Mouse (Mus musculus): Measurements from ENCODE around the gene Tmem189. TPM values are rescaled to one million over a fixed set of nuclear protein-coding genes. Genes with fewer than 3 reads are reported as not detected.
"Not testable (repeated sequence)": the region's sequence is repeated elsewhere in the genome, so short reads cannot be mapped to it uniquely, and the experiment has no call there.

Tmem189 gene
- polyA plus RNA-seq, 1 experiment from 2014 or later = 37.1 TPM

- H3K4me3 ChIP-seq (ENCODE audit: low read length) = no peak overlapping the region
- 84% methylated on average over 7 of the region's 7 CpGs for WGBS
- no peak overlapping the region for H3K27ac ChIP-seq (ENCODE audit: low read depth, low read length)
- H3K36me3 ChIP-seq (ENCODE audit: control insufficient read depth, insufficient read depth, low read length) = peaks cover 3% of the 10 kb centered on the region; the same call in 1 of the 2 replicates
- no peak for ATAC-seq
- no peaks in the 10 kb centered on the region for H3K4me1 ChIP-seq (ENCODE audit: control insufficient read depth, insufficient read depth, low read depth, low read length)
- H3K9ac ChIP-seq (ENCODE audit: low read depth, low read length) = no peak overlapping the region
- H3K27me3 ChIP-seq (replicated peaks; ENCODE audit: control insufficient read depth, insufficient read depth, low read length) = no peaks in the 10 kb centered on the region
- no peaks in the 10 kb centered on the region for H3K9me3 ChIP-seq (ENCODE audit: control insufficient read depth, low read length)
- H3K4me2 ChIP-seq (ENCODE audit: low read length) = no peak overlapping the region
Observed at GRCm38 (mm10) chr2:167652694-167653093, 36.9 kb downstream of the Tmem189 start.

- H3K27ac ChIP-seq (ENCODE audit: low read depth, low read length) = no peak overlapping the region
Observed at GRCm38 (mm10) chr2:167651622-167652021, 38.0 kb downstream of the Tmem189 start.

DNA sequence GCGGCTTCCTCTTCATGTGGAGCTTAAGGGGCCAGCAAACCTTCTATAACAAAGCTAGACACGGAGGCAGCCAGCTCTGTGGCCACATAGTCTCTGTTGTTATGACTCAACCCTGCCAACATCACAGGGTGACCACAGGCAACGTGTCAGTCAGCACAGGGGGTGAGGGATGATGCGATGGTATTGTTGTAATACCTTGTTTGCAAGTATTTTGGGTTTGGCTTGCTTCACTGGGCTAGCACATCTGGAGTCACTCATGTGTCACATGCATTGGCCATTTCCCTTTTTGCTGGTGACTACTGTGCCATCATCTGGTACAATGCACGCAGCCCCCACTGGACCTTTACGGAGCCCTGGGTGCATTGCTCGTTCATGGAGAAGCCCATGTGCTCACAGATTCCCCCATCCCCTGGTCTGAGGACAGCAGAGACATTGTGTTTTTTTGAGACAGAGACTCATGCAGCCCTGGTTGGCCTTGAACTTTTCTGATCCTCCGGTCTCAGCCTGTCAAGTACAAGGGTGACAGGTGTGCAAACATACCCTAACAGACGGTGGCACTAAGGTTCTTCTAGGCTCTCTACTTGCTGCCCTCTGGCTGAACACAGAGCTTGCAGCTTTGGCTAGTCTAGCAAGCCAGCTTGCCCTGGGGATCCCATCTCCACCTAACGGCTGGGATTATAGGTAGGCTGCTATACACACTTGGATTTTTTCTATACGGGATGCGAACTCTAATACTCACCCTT lies 40.2 kb downstream of the Tmem189 start:
- Histone ChIP-seq H3K36me3 (ENCODE audit: control insufficient read depth, insufficient read depth, low read length) (peaks cover 6% of the 10 kb centered on the region; the same call in 1 of the 2 replicates), H3K4me3 (ENCODE audit: low read length) (no peak overlapping the region), H3K4me1 (ENCODE audit: control insufficient read depth, insufficient read depth, low read depth, low read length) (no peaks in the 10 kb centered on the region), H3K4me2 (ENCODE audit: low read length) (no peak overlapping the region), H3K9ac (ENCODE audit: low read depth, low read length) (no peak overlapping the region), H3K9me3 (ENCODE audit: control insufficient read depth, low read length) (no peaks in the 10 kb centered on the region), H3K27me3 (replicated peaks; ENCODE audit: control insufficient read depth, insufficient read depth, low read length) (no peaks in the 10 kb centered on the region), H3K27ac (ENCODE audit: low read depth, low read length) (no peak overlapping the region)
- WGBS = 90% methylated on average over 12 of the region's 12 CpGs
- ATAC-seq = no peak

More at GRCm38 (mm10) chr2:167651622-167652021, 38.0 kb downstream of the Tmem189 start:
- Histone ChIP-seq H3K4me1 (ENCODE audit: control insufficient read depth, insufficient read depth, low read depth, low read length) (no peaks in the 10 kb centered on the region), H3K4me2 (ENCODE audit: low read length) (no peak overlapping the region), H3K9me3 (ENCODE audit: control insufficient read depth, low read length) (no peaks in the 10 kb centered on the region), H3K36me3 (ENCODE audit: control insufficient read depth, insufficient read depth, low read length) (peaks cover 3% of the 10 kb centered on the region; the same call in 1 of the 2 replicates), H3K27me3 (replicated peaks; ENCODE audit: control insufficient read depth, insufficient read depth, low read length) (no peaks in the 10 kb centered on the region), H3K9ac (ENCODE audit: low read depth, low read length) (no peak overlapping the region), H3K4me3 (ENCODE audit: low read length) (no peak overlapping the region)
- 87% methylated on average over 9 of the region's 9 CpGs for WGBS
- ATAC-seq = no peak

GRCm38 (mm10) chr2:167646411-167646810 lies 43.2 kb downstream of the Tmem189 start:
- H3K4me2 ChIP-seq (ENCODE audit: low read length) = no peak overlapping the region
- H3K27ac ChIP-seq (ENCODE audit: low read depth, low read length) = no peak overlapping the region
- no peaks in the 10 kb centered on the region for H3K9me3 ChIP-seq (ENCODE audit: control insufficient read depth, low read length)
- ATAC-seq = no peak
- no peaks in the 10 kb centered on the region for H3K4me1 ChIP-seq (ENCODE audit: control insufficient read depth, insufficient read depth, low read depth, low read length)
- H3K9ac ChIP-seq (ENCODE audit: low read depth, low read length) = no peak overlapping the region
- no peaks in the 10 kb centered on the region for H3K27me3 ChIP-seq (replicated peaks; ENCODE audit: control insufficient read depth, insufficient read depth, low read length)
- peaks cover 5% of the 10 kb centered on the region; the same call in 1 of the 2 replicates for H3K36me3 ChIP-seq (ENCODE audit: control insufficient read depth, insufficient read depth, low read length)
- no peak overlapping the region for H3K4me3 ChIP-seq (ENCODE audit: low read length)
- WGBS = 61% methylated on average over 4 of the region's 4 CpGs

DNA sequence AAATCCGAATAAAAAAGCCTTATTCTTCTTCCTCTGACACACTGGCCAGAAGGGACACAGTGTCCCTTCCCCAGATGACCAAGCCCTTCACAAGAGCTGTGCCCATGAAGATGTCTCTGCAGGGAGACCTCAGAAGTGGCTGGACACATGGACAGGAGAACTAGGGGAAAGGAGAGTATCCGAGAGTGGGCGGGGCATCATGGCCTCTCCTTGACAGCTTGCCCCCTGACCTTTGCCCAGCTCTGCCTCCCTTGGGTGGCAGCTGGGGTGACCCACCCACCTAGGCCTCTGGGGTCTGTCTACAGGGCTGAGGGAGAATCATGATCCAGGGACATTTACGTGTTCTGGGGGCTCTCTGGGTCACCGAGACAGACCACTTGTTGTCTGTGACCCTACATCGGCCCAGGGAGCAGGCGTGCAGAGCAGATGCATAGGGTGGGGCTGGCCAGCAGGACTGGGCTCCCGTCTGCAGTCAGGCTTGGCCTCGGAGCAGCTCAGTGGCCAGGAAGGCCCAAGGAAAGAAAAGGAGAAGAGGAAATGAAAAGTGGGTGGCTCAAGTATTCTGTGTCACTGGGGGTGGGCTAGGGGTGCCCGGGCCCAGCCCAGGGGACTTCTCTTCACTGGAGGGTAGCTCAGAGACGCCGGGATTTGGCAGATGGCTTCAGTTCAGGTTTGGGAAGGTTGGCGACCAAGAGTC lies 46.1 kb downstream of the Tmem189 start:
- WGBS = 84% methylated on average over 13 of the region's 13 CpGs
- H3K27me3 ChIP-seq (replicated peaks; ENCODE audit: control insufficient read depth, insufficient read depth, low read length); H3K4me3 ChIP-seq (ENCODE audit: low read length); H3K4me2 ChIP-seq (ENCODE audit: low read length); H3K9ac ChIP-seq (ENCODE audit: low read depth, low read length); H3K27ac ChIP-seq (ENCODE audit: low read depth, low read length); ATAC-seq; H3K9me3 ChIP-seq (ENCODE audit: control insufficient read depth, low read length); H3K36me3 ChIP-seq (ENCODE audit: control insufficient read depth, insufficient read depth, low read length); H3K4me1 ChIP-seq (ENCODE audit: control insufficient read depth, insufficient read depth, low read depth, low read length): not testable (repeated sequence)

GRCm38 (mm10) chr2:167642164-167642563 lies 47.5 kb downstream of the Tmem189 start:
- H3K4me2 ChIP-seq (ENCODE audit: low read length) = no peak overlapping the region
- no peaks in the 10 kb centered on the region for H3K4me1 ChIP-seq (ENCODE audit: control insufficient read depth, insufficient read depth, low read depth, low read length)
- H3K27ac ChIP-seq (ENCODE audit: low read depth, low read length) = no peak overlapping the region
- no peak overlapping the region for H3K9ac ChIP-seq (ENCODE audit: low read depth, low read length)
- ATAC-seq = no peak
- H3K36me3 ChIP-seq (ENCODE audit: control insufficient read depth, insufficient read depth, low read length) = peaks cover 3% of the 10 kb centered on the region; the same call in 1 of the 2 replicates
- H3K9me3 ChIP-seq (ENCODE audit: control insufficient read depth, low read length) = no peaks in the 10 kb centered on the region
- no peaks in the 10 kb centered on the region for H3K27me3 ChIP-seq (replicated peaks; ENCODE audit: control insufficient read depth, insufficient read depth, low read length)
- no peak overlapping the region for H3K4me3 ChIP-seq (ENCODE audit: low read length)
- 88% methylated on average over 6 of the region's 6 CpGs for WGBS

DNA sequence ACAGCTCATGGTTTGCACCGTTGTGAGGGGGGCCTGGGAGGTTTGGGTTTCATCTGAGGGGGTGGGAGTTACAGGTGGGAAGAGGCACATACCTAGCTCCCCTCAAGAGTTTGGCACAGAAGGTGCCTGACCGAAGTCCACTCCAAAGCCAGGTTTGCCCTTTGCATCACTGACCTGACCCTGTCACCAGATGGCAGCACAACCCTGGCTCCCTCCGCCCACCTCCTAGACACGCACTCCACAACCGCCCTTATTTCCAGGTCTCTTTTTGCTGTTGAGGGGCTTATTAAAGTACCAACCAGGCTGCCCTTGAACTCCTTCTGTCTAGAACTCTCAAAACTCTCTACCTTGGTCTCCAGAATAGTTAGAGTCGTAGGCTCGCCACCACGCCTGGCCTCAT lies 48.3 kb downstream of the Tmem189 start:
- H3K4me1 ChIP-seq (ENCODE audit: control insufficient read depth, insufficient read depth, low read depth, low read length) = no peaks in the 10 kb centered on the region
- no peak overlapping the region for H3K9ac ChIP-seq (ENCODE audit: low read depth, low read length)
- H3K4me3 ChIP-seq (ENCODE audit: low read length) = no peak overlapping the region
- H3K36me3 ChIP-seq (ENCODE audit: control insufficient read depth, insufficient read depth, low read length) = peaks cover 3% of the 10 kb centered on the region; the same call in 1 of the 2 replicates
- no peaks in the 10 kb centered on the region for H3K27me3 ChIP-seq (replicated peaks; ENCODE audit: control insufficient read depth, insufficient read depth, low read length)
- no peak for ATAC-seq
- H3K27ac ChIP-seq (ENCODE audit: low read depth, low read length) = no peak overlapping the region
- no peaks in the 10 kb centered on the region for H3K9me3 ChIP-seq (ENCODE audit: control insufficient read depth, low read length)
- 57% methylated on average over 8 of the region's 8 CpGs for WGBS
- H3K4me2 ChIP-seq (ENCODE audit: low read length) = no peak overlapping the region

GRCm38 (mm10) chr2:167640279-167640678 lies 49.3 kb downstream of the Tmem189 start:
- Histone ChIP-seq H3K9me3 (ENCODE audit: control insufficient read depth, low read length) (no peaks in the 10 kb centered on the region), H3K27me3 (replicated peaks; ENCODE audit: control insufficient read depth, insufficient read depth, low read length) (no peaks in the 10 kb centered on the region), H3K4me2 (ENCODE audit: low read length) (no peak overlapping the region), H3K4me1 (ENCODE audit: control insufficient read depth, insufficient read depth, low read depth, low read length) (no peaks in the 10 kb centered on the region), H3K9ac (ENCODE audit: low read depth, low read length) (no peak overlapping the region), H3K4me3 (ENCODE audit: low read length) (no peak overlapping the region), H3K27ac (ENCODE audit: low read depth, low read length) (no peak overlapping the region), H3K36me3 (ENCODE audit: control insufficient read depth, insufficient read depth, low read length) (peaks cover 3% of the 10 kb centered on the region; the same call in 1 of the 2 replicates)
- no peak for ATAC-seq
- 90% methylated on average over 3 of the region's 3 CpGs for WGBS

DNA sequence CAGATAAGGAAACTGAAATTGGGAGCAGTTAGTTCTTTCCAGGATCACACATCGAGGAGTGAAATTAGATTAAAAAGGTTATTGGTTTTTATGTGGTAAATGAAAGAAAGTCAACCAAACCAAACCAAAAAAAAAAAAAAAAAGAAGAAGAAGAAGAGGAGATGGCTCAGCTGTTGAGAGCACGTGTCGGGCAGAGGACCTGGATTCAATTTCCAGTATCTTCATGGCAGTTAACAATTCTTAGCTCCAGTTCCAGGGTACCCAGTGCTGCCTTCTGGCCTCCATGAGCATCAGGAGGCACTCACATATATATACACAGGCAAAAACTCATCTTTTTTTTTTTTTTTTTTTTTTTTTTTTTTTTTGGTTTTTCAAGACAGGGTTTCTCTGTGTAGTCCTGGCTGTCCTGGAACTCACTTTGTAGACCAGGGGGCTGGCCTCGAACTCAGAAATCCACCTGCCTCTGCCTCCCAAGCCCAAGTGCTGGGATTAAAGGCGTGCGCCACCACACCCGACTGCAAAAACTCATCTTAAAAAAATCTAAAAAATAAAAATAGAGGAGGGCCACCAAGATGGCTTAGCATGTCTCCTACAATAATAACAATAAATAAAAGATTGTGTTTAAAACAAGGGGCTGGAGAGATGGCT lies 54.6 kb downstream of the Tmem189 start:
- Histone ChIP-seq H3K4me2 (ENCODE audit: low read length) (peak overlapping the region; percentile 68), H3K4me3 (ENCODE audit: low read length) (peak overlapping the region; percentile 40), H3K9ac (ENCODE audit: low read depth, low read length) (no peak overlapping the region), H3K36me3 (ENCODE audit: control insufficient read depth, insufficient read depth, low read length) (no peaks in the 10 kb centered on the region), H3K27ac (ENCODE audit: low read depth, low read length) (no peak overlapping the region), H3K4me1 (ENCODE audit: control insufficient read depth, insufficient read depth, low read depth, low read length) (peaks cover 18% of the 10 kb centered on the region), H3K27me3 (replicated peaks; ENCODE audit: control insufficient read depth, insufficient read depth, low read length) (no peaks in the 10 kb centered on the region), H3K9me3 (ENCODE audit: control insufficient read depth, low read length) (no peaks in the 10 kb centered on the region)
- no peak for ATAC-seq
- WGBS = 77% methylated on average over 7 of the region's 7 CpGs

Data from hindbrain, embryonic 16.5 days (tissue).